Mouse (Mus musculus): ENCODE data around the gene Ncor2. TPM values are rescaled to one million over a fixed set of nuclear protein-coding genes. Genes with fewer than 3 reads are reported as not detected.
A peak's percentile ranks its signal among the peaks of the same experiment; 100 is the strongest.
"Not testable (repeated sequence)": the region's sequence is repeated elsewhere in the genome, so short reads cannot be mapped to it uniquely, and the experiment has no call there.

The Ncor2 gene
- polyA plus RNA-seq, 1 experiment from 2014 or later: 17.8 TPM

DNA sequence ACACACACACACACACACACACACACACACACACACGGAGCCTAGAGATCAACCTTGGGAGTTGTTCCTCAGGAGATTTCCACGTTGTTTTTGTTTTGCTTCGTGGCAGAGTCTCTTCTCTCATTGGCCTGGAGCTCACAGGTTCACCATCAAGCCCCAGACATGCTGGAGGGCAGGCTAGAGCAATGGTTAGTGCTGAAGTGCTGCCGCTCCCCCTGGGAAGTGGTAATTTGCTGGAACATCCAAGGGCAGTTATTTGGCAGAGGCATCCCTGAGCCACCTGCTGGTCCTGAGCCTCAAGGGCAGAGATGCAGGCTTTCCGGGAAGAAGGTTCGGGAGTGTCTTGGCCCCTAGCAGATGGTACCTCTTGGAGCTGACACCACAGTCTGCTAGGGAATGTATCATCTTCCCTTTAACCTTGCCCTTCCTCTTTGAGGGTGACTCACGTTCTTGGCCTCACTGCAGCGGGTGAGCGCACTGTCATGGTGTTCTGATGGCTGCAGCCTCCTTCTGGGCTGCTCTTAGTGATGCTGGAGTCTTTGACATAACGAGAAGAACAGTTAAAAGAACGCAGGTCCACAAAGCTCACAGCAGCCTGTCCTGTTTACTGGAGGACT lies 25.3 kb upstream of the Ncor2 start:
- peaks cover 4% of the 10 kb centered on the region; the same call in 1 of the 2 replicates for H3K9me3 ChIP-seq
- H3K4me1 ChIP-seq: peaks cover 34% of the 10 kb centered on the region
- WGBS: 82% methylated on average over 11 of the region's 11 CpGs
- DNase-seq (ENCODE audit: extremely low spot score, low spot score): no peak
- H3K4me3 ChIP-seq: no peak overlapping the region
- H3K27ac ChIP-seq: no peak overlapping the region
- H3K36me3 ChIP-seq (replicated peaks): no peaks in the 10 kb centered on the region
- H3K27me3 ChIP-seq (ENCODE audit: poor library complexity, severe bottlenecking): no peaks in the 10 kb centered on the region

DNA sequence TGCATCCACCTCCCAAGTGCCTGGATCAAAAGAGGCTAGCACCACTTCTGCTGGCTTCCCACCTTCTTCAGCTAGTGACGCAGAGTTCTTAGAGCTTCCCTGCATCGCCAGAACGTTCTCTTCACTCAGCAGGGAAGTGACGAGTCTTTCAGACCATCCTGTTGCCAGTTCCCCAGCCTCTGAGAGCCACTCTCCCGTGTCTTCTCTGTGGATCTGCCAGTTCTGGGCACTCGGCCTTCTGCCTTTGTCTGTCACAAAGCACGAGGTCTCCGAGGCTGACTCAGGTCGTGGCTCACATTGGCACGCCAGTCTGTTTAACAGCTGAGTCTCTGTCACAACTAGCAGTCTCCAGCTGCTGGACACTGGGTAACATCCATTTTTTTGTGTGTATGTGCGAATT lies 24.7 kb upstream of the Ncor2 start:
- no peak for DNase-seq (ENCODE audit: extremely low spot score, low spot score)
- H3K27me3 ChIP-seq (ENCODE audit: poor library complexity, severe bottlenecking): no peaks in the 10 kb centered on the region
- peaks cover 34% of the 10 kb centered on the region for H3K4me1 ChIP-seq
- no peak overlapping the region for H3K4me3 ChIP-seq
- 74% methylated on average over 11 of the region's 11 CpGs for WGBS
- H3K27ac ChIP-seq: peak overlapping the region; percentile 77
- H3K9me3 ChIP-seq: peaks cover 4% of the 10 kb centered on the region; the same call in 1 of the 2 replicates
- H3K36me3 ChIP-seq (replicated peaks): no peaks in the 10 kb centered on the region

DNA sequence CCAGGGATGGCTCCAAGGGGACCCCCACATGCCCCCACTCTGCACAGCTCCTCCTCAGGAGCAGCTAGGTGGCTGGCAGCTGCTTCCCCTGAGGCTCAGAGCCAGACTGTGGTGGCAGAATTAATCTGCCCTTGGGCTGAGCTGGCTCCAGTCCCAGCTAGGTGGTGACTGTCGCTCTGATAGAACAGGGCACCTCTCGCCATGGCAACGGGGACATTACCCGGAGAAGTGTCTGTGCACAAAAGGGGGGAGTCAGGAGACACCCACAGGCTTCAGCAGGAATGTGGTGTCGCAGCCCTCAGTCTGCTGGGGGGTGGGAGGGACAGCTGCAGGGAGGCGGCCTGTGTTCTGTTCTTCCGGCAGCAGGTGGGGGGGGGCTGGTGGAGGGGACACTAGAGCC lies 24.1 kb upstream of the Ncor2 start:
- Histone ChIP-seq H3K36me3 (replicated peaks) (no peaks in the 10 kb centered on the region), H3K4me3 (no peak overlapping the region), H3K9me3 (peaks cover 4% of the 10 kb centered on the region; the same call in 1 of the 2 replicates), H3K27ac (peak overlapping the region; percentile 77), H3K27me3 (ENCODE audit: poor library complexity, severe bottlenecking) (no peaks in the 10 kb centered on the region), H3K4me1 (peaks cover 39% of the 10 kb centered on the region)
- WGBS: 29% methylated on average over 7 of the region's 7 CpGs
- no peak for DNase-seq (ENCODE audit: extremely low spot score, low spot score)

DNA sequence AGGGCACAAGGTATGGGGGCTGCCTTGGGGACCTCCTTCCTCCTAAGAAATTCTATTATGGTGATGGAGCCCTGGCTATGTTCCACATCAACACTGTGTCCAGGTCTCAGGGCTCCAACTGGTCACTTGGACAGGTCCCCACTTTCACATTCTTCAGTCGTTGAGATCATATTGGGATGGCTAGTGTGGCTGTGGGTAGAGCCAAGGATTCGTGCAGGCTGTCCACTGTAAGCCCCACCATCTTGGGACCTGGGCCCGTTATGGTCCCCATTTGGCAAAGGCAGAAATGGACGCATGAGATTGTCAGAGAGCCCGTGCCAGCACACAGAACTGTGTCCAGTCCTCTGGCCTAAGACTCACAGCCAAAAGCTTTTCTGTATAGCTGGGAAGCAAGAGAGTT lies 23.1 kb upstream of the Ncor2 start:
- WGBS: 91% methylated on average over 5 of the region's 5 CpGs
- no peak for DNase-seq (ENCODE audit: extremely low spot score, low spot score)
- Histone ChIP-seq H3K4me1 (peaks cover 32% of the 10 kb centered on the region), H3K9me3 (peaks cover 4% of the 10 kb centered on the region; the same call in 1 of the 2 replicates), H3K27ac (no peak overlapping the region), H3K36me3 (replicated peaks) (no peaks in the 10 kb centered on the region), H3K4me3 (no peak overlapping the region), H3K27me3 (ENCODE audit: poor library complexity, severe bottlenecking) (no peaks in the 10 kb centered on the region)

DNA sequence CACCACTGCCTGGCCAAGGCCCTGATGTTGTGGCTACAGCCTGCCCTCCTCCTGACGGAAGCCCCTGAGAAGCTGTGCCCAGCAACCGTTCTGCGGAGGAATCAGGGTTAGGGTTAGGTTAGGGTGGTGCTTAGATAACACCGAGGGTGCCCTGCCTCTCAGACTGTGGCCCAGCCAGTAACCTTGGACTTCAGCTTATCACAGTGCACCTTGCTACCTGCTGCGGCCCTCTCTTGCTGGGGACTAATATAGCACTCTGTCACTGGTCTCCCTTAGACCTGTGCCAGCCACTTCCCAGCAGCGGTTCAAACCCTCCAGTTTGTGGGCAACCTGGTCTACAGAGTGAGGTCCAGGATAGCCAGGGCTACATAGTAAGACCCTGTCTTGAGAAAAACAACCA lies 20.1 kb upstream of the Ncor2 start:
- Histone ChIP-seq H3K27ac (no peak overlapping the region), H3K4me3 (no peak overlapping the region), H3K27me3 (ENCODE audit: poor library complexity, severe bottlenecking) (no peaks in the 10 kb centered on the region), H3K36me3 (replicated peaks) (no peaks in the 10 kb centered on the region), H3K4me1 (peaks cover 38% of the 10 kb centered on the region), H3K9me3 (no peaks in the 10 kb centered on the region)
- DNase-seq (ENCODE audit: extremely low spot score, low spot score): no peak
- 95% methylated on average over 6 of the region's 6 CpGs for WGBS

DNA sequence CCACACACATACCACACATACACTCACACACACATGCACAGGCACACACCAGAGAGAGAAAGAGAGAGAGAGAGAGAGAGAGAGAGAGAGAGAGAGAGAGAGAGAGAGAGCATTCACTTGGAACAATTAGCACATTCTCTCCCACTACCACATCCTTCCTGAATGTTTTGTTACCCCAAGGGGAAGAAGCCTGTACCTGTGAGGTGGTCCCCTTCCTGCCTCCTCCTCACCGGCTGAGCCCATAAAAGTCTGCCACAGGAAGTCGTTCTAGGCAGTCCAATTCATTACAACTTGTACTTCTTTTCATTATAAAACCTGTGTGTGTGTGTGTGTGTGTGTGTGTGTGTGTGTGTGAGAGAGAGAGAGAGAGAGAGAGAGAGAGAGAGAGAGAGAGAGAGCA lies 18.3 kb upstream of the Ncor2 start:
- not testable (repeated sequence) for DNase-seq (ENCODE audit: extremely low spot score, low spot score); H3K4me3 ChIP-seq; H3K36me3 ChIP-seq (replicated peaks); H3K27me3 ChIP-seq (ENCODE audit: poor library complexity, severe bottlenecking); H3K9me3 ChIP-seq; H3K27ac ChIP-seq
- H3K4me1 ChIP-seq: peaks cover 30% of the 10 kb centered on the region
- WGBS: 80% methylated on average over 2 of the region's 2 CpGs

DNA sequence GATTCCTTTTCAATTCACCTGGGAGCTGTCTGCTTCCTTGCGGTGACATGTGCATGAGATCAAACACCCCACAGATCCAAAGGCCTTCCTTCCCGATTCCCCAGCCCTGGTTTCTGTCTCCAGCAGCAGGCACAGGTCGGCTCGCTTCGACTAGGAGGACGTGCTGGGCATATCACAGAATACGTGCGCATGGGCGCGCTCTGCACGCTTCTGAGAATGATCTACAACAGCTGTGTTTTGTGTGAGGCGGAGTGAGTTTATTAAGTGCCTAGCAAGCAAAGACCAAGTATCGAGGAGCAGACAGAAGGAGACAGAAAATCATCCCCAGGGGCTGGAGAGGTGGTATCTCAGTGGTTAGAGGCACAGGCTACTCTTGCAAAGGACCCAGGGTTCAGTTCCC lies 17.0 kb upstream of the Ncor2 start:
- Histone ChIP-seq H3K27me3 (ENCODE audit: poor library complexity, severe bottlenecking) (peaks cover 8% of the 10 kb centered on the region), H3K36me3 (replicated peaks) (no peaks in the 10 kb centered on the region), H3K4me3 (no peak overlapping the region), H3K4me1 (peaks cover 29% of the 10 kb centered on the region), H3K27ac (0 out of 2 replicates have a peak overlapping the region, but pooled peaks have one; percentile 8), H3K9me3 (no peaks in the 10 kb centered on the region)
- no peak for DNase-seq (ENCODE audit: extremely low spot score, low spot score)
- WGBS: 91% methylated on average over 13 of the region's 13 CpGs

DNA sequence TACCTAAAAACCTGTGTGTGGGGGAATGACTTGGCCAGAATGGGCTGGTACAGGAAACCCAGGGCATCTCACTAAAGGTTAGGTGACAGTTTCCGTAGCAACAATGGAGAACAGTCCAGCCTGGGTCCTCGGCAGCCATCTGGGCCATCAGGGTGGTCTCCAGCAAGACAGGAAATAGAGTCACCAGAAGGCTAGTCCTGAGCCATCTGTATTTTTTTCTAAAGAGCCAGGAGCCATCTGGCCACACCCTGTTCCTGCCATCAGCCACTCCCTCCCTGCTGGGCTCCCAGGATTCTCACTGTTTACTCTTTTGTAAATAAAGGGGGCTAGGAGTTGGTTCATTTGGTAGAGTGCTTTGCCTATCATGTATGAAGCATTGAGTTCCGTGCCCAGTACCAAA lies 16.1 kb upstream of the Ncor2 start:
- no peak for DNase-seq (ENCODE audit: extremely low spot score, low spot score)
- no peak overlapping the region for H3K27ac ChIP-seq
- 59% methylated on average over 3 of the region's 3 CpGs for WGBS
- no peaks in the 10 kb centered on the region for H3K36me3 ChIP-seq (replicated peaks)
- peaks cover 8% of the 10 kb centered on the region for H3K27me3 ChIP-seq (ENCODE audit: poor library complexity, severe bottlenecking)
- H3K4me3 ChIP-seq: no peak overlapping the region
- no peaks in the 10 kb centered on the region for H3K9me3 ChIP-seq
- H3K4me1 ChIP-seq: peaks cover 32% of the 10 kb centered on the region

DNA sequence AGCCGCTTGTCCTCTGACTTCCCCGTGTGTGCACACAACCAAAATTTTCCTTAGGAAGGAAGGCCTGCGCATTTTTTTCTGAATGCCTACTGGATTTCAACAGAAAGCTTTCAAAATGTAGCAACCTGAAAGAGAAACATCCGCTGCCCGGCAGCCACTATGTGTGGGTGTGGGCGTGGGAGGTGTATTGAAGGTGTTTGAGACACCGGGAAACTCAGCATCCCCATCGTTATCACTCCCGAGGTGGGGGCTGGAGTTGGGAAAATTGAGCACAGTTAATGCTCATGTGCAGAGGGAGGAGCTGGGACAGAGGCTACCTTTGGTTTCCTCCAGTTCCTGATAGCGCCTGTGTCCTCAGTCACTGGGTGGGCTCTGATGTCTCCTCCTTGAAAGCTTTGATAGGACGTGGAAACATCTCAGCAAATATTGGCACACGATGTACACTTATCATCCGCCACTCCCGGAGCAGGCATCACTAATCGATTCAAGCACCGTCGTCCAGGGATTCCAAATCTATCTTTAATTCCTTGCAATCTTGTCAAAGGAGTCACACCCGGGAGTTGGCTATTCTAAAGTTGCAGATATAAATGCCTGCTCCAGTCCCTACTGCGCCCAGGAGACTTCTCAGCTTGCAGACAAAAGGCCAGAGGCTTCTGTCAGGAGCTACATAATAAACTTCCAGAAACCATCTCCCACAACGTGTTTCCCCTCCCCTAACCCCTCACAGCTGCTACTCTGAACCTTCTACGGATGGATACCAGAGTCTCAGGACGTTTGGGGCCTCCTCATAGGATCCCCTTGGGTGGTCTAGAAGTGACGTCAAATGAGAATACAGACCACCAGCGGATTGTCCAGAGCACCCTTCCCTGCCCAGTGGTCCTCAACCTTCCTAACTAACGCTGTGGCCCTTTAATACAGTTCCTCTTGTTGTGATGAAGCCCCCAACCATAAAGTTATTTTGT lies 14.7 kb upstream of the Ncor2 start:
- Histone ChIP-seq H3K27ac (0 out of 2 replicates have a peak overlapping the region, but pooled peaks have one; percentile 25), H3K4me3 (no peak overlapping the region), H3K36me3 (replicated peaks) (no peaks in the 10 kb centered on the region), H3K4me1 (peaks cover 45% of the 10 kb centered on the region), H3K27me3 (ENCODE audit: poor library complexity, severe bottlenecking) (peaks cover 8% of the 10 kb centered on the region), H3K9me3 (no peaks in the 10 kb centered on the region)
- 85% methylated on average over 25 of the region's 25 CpGs for WGBS
- DNase-seq (ENCODE audit: extremely low spot score, low spot score): no peak

DNA sequence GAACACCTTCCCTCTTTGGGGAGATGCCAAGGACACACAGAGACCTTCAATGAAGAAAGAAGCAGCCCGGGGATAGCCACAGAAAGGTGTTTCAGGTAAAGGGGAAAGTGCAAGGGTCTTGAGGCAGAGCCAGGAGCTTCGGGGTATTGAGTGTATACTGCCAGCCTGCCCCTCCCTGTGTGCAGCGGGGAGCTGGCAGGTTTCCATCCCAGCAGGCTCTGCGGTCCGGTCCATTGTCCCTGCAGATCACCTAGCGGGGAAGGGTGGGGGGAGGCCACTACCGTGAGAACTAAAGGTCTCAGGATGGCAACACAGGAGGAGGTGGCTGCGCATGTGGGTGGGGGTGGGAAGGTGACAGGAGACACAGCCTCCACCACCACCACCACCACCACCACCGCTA lies 12.6 kb upstream of the Ncor2 start:
- Histone ChIP-seq H3K27me3 (ENCODE audit: poor library complexity, severe bottlenecking) (peaks cover 8% of the 10 kb centered on the region), H3K4me1 (peaks cover 42% of the 10 kb centered on the region), H3K4me3 (no peak overlapping the region), H3K36me3 (replicated peaks) (no peaks in the 10 kb centered on the region), H3K9me3 (peaks cover 7% of the 10 kb centered on the region; the same call in 1 of the 2 replicates), H3K27ac (no peak overlapping the region)
- 41% methylated on average over 9 of the region's 9 CpGs for WGBS
- DNase-seq (ENCODE audit: extremely low spot score, low spot score): no peak

DNA sequence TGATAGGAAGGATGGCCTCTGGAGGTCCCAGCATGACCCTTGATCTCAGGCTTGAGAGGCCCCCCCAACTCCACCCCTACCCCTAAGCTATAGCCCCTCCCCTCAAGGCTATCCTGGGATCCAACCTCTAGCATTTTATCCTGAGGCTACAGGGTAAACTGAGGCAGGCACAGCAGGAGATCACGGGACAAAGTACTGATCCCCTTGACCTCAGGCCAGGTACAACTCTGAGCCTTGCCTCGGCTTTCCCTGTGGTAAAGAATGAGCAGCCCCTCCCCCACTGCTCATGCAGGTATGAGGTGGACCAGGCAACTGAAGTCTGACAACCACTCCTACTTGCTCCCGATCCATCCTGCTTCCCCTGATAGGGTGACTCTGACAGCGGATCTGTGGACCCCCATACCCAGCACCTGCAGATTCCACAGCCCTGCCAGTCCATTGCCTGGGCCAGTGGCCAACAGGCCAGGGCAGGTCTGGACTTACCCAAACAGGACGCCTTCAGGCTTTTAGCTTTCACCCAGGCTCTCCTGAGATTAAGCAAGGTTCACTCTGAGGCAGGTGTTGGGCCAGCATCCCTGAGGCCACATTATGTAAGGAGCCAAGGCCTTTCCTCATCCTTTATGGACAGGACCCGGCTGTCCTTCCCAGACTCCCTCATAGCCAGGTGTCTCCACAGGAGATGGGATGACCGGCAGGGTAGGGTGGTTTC lies 11.2 kb upstream of the Ncor2 start:
- 82% methylated on average over 7 of the region's 7 CpGs for whole genome bisulfite sequencing
- Histone ChIP-seq H3K27ac (no peak overlapping the region; the same call in 1 of the 2 replicates), H3K4me1 (peaks cover 42% of the 10 kb centered on the region)

DNA sequence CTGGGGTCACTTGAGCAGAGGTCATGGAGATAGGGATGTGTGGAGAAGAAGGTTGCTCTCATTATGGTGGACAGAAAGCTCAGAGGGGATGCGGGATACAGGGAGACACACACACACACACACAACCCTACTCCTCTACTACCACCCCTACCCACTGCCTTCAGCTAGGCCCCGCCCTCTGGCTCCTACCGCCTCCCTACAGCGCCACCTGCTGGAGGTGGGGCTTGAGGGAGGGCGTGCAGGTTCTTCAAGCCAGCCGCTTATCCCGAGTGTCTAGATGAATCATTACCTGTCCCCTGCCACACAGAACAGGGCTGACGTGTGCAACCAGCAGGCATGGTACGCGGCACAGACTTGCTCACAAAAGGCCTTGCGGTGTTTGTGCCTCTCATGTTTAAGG lies 10.6 kb upstream of the Ncor2 start:
- 50% methylated on average over 11 of the region's 11 CpGs for WGBS
- Histone ChIP-seq H3K4me3 (no peak overlapping the region), H3K27ac (no peak overlapping the region; the same call in 1 of the 2 replicates), H3K9me3 (peaks cover 7% of the 10 kb centered on the region; the same call in 1 of the 2 replicates), H3K36me3 (replicated peaks) (no peaks in the 10 kb centered on the region), H3K4me1 (peaks cover 48% of the 10 kb centered on the region), H3K27me3 (ENCODE audit: poor library complexity, severe bottlenecking) (peaks cover 22% of the 10 kb centered on the region)
- peak; percentile 56 for DNase-seq (ENCODE audit: extremely low spot score, low spot score)

More for the DNA sequence above, 11.2 kb upstream of the Ncor2 start:
- no peaks in the 10 kb centered on the region for H3K36me3 ChIP-seq (replicated peaks)
- H3K9me3 ChIP-seq: peaks cover 7% of the 10 kb centered on the region; the same call in 1 of the 2 replicates
- DNase-seq (ENCODE audit: extremely low spot score, low spot score): no peak
- peaks cover 16% of the 10 kb centered on the region for H3K27me3 ChIP-seq (ENCODE audit: poor library complexity, severe bottlenecking)
- no peak overlapping the region for H3K4me3 ChIP-seq
